Mouse (Mus musculus) MN1 (cell line): ENCODE results near the gene Cfap43.

Experiments used
- DNase-seq: peaks from one replicate; pipeline ENCODE4 v3.0.0-alpha.2; 2016; ENCODE audit warnings: low spot score

The Cfap43 gene

GRCm38 (mm10) chr19:47710376-47710775 lies 208.7 kb downstream of the Cfap43 start:
- no peak for DNase-seq

DNA sequence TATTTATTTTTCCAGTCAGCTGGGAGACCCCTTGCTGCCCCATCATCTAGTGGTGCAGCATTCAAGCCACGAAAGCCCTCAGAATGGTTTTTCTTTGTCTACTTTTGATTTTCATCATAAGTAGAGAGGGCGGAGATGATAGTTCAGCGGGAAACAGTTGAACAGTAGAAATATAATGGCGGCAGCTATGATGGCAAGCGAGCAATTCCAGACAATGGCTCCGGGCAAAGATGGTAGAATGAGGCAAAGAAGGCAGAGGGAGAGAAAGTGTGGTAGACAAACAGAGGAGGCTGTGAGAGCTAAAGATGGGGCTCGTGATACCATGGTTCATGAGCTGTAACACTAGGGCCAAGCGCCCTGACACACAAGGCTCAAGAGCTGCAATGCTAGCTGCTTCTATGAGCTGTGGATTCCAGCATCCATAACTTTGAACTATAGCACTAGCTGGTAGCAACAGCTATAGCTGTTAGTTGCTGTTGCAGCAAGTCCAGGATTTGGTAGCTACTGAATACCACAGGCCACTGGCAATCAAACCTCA lies 213.2 kb downstream of the Cfap43 start:
- DNase-seq: no peak

- no peak for DNase-seq
Measured at GRCm38 (mm10) chr19:47705080-47705771, 213.9 kb downstream of the Cfap43 start.

DNA sequence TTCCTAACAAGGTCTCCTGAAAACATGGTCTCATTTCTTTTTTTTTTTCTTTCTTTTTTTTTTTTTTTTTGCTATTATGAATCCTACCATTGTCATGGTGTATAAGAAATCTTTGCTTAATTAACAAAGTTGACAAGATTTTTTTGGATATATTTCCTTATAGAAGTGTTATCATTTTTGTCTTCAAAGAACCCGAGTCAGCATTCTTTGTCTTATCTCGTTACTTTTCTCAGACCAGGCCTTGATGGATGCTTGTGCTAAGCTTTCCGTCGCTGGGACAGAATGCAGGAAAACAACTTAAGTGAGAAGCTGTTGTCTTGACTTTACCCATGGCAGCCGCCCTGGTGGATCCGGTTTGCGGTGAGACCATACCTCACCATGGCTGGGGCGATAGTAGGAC lies 218.6 kb downstream of the Cfap43 start:
- no peak for DNase-seq

DNA sequence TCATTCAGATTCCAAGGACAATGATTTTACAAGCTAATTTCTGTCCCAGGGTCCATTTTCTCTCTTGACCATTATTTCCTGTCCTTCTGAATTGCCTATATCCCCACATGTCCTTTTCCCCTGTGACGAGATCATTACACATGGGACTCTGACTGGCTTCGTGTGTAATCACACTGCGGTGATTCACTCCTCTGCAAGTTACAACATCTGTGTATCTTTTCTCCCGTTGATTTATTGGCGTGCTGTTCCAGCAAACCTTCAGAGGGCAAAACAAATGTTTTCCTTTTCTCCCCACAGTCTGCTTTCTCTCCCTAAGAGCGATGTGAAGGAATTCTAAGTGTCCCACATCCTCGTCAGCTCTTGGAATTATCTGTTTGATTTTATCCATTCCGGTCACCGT lies 219.3 kb downstream of the Cfap43 start:
- no peak for DNase-seq

DNA sequence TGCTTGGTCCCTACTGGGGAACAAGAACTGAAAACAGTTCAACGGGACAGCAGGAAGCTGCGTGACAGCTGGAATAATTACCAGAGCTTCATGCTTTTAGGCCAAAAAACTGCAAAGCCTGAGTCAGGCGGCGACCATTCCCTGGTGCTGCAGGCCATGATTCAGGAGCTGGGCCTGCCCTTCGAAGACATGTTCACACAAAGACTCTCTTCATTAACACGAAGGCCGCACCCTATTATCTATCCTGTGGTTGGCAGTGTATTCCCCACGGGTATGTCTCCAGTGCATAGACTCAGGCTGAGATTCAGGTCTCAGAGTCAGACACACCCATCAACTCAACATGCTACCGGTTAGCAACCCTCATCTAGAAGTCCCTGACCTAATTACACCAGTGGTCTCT lies 220.8 kb downstream of the Cfap43 start:
- no peak for DNase-seq

DNA sequence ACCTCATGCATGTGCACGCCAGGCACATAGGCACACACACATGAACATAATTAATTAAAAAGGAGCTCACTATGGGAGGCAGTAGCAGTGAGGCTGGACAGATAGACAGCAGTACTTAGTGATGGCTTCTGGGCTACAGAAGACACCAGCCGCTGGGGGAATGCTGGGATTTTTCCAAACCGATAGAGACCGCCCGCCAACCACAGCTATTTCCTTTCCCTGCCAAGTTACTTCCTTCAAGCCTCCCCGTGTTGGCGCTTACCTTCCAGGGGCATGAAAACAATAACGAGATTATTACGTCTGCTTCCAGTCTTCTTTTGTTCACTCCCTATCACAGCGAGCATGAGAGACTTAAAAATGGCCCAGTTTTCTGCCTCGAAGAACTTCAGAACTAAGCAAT lies 222.0 kb downstream of the Cfap43 start:
- no peak for DNase-seq

GRCm38 (mm10) chr19:47696411-47696810 lies 222.7 kb downstream of the Cfap43 start:
- DNase-seq: no peak

DNA sequence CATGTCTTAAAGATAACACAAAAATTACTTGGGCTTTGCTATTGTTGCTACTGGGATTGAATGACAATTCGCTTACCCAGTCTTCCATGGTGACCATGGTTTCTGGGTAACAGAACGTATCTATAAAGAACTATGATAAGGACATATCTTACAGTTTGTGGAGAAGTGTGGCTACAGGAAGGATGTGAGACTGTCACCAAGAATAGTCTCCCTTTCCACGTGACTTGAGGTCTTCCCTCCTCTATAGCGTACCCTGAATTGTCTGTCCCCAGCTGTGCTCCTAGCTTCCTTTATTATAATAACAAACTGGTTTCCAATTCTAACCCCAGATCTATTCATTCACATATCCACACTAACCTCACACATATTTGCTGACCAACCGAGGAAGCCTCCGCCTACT lies 223.4 kb downstream of the Cfap43 start:
- DNase-seq: no peak

GRCm38 (mm10) chr19:47691994-47692393 lies 227.1 kb downstream of the Cfap43 start, which contains the start of gene Col17a1:
Col17a1 (minus strand) TSS chr19:47692094.
- no peak for DNase-seq

- no peak for DNase-seq
Measured at GRCm38 (mm10) chr19:47689592-47689991, 229.5 kb downstream of the Cfap43 start.
